Mouse (Mus musculus) left cerebral cortex, adult 8-10 months (tissue): Measurements from ENCODE around the gene Pou2f1. TPM values are rescaled to one million over a fixed set of nuclear protein-coding genes. Genes with fewer than 3 reads are reported as not detected.
"Not testable (repeated sequence)": the region's sequence is repeated elsewhere in the genome, so short reads cannot be mapped to it uniquely, and the experiment has no call there.

Experiments
- DNase-seq, 2 experiments: peaks; one replicate each; pipeline ENCODE4 v3.0.0; 2022; ENCODE audit warnings: low spot score in 2 of 2
- total RNA-seq, 4 experiments: library from RNA; stranded (reverse); gene quantifications; 2 replicates each; pipeline ENCODE4 v1.2.4; 2022

Gene Pou2f1
- total RNA-seq, 4 experiments from 2014 or later = 16.4 to 23.9 (median 19.0) TPM

DNA sequence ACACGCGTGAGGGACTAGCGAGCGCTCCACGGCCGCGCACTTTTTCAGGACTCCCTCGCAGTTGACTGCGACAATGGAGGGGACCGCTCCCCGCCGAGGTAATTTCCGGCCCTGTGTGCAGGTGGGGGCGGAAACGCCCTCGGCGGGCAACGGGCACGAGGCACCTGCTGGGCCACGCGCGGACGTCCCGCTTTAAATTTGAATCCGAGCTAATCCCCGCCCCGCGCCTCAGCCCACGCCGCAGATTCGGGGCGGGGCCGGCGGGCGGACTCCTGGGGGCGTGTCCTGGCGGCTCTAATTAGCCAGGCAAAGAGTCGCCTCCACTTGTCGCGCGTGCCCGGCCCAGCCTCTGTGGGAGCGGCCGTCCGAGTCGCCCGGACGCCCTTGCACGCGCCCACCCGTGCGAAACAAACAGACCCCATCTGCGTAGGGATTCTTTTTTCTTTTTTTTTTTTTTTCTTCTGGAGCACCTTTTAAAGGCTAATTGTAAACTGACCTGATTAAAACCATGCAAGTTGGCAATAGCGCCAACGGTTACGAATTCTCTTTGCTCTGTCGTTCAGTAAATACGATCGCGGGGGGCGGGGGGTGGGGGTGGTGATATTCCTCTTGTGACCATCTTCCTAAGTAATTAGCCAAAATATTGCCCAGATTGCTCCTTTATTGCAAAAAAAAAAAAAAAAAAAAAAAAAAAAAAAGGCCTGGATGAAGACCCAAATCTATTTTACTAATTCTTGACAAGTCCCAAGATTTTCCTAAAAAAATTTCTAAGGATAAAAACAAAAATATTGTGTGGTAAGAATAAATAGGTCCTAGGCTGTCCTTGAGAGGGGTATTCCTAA lies 924 bp upstream of the Pou2f1 start:
- peak; percentile 82 to 92 for DNase-seq

DNA sequence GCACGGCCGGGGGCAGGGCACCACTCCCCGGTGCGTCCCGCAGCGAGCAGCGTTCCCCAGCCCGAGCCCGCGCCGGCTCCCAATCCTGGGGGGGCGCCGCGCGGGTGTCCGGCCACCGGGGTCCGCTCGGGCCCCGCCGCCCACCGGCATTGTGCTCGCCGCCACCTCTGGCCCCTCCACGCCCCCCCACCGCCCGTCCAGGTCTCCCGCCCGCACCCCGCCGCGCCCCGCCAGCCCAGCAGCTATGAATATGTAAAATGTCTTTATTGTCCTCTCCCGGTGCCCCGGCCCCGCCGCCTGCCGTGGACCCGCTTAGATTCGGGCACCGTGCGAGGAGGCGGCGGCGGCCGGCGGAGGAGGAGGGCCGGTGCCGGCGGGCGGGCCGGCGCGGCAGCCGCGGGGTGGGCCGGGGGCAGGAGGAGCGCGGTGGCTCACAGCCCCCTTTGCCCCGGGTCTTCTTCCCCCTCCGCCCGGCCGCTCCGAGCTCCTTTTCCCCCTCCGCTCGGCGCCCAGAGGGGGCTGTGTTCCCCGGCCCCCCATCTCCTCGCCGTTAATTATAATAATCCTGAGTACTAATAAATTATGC lies 481 bp downstream of the Pou2f1 start:
- peak in 1 of 2 experiments; percentile 43 for DNase-seq

DNA sequence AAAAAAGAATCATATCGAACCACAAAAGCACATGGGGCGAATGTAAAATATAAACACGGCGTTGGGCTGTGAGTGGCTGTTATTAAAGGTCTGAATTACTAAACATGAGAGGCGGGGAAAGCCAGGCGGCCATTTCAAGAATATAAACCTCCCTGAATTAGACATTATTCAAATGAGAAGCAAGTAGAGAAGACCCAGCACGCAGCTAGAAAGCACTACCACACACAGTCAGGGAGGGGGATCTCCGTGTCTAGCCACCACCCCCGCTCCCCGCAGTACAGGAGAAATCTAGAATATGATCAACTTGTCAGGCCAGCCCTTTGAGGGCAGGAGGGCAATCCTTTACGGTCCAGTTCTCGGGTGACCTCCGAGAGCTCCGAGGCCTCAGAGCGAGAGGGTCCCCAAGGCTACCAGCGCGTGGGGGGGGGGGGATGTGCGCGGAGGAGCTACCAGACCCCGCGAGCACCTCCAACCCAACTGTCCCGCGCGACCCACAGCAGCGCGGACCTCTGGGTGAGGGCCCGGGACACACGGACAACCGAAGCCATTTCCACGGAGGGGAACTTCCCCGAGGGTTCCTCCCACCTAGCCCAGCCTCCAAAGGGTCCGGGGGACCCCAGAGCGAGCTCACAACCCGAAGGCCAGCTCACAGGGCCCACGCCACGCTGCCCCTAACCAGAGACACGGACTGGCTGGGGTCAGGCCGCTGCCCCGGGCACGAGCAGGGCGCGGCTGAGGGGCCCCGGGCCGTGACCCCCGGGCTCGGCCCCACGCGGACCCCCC lies 1.2 kb downstream of the Pou2f1 start:
- DNase-seq = peak; percentile 25 to 39

DNA sequence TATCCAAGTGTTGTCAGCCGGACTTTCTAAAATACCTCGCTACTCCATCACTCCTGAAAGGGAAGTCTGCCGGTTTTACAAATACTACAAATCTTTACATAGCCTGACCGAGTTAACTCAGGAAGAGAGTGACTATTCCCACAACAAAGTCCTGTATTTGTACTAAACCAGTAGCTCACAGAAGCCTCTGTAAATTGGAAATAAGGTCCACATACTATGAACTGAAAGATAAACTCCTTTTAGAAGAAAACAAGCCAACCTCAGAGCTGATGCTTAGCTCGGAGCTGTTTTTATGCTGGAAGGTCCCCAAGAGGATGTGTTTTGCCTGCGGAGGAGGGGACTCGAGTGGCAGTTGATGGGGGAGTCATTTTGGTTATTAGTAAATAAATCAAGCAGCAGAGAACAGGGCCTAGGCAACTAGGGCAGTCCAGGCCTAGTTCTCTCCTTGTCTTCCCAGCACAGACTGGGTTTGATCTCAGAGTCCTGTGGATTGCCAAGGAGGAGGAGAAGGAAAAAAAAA lies 1.8 kb downstream of the Pou2f1 start:
- peak; percentile 12 to 13 for DNase-seq

DNA sequence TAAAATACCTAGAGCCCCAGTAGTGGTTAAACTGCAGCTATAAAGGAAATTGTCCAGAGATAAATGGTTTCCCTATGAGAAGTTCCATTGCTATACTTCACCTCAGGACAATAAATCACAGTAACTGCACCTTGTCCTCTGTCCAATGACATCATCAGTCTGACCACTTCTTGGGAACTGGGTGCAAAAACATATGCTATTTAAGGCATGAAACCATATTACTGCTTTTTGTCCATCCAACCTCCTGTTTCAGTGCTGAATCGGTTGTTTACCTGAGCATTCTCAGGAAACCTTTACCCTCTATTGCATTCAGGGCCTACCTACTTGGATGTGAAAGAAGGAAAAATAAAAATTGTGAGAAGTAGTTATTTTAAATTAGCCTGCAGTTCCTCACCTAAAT lies 2.8 kb downstream of the Pou2f1 start:
- no peak for DNase-seq

DNA sequence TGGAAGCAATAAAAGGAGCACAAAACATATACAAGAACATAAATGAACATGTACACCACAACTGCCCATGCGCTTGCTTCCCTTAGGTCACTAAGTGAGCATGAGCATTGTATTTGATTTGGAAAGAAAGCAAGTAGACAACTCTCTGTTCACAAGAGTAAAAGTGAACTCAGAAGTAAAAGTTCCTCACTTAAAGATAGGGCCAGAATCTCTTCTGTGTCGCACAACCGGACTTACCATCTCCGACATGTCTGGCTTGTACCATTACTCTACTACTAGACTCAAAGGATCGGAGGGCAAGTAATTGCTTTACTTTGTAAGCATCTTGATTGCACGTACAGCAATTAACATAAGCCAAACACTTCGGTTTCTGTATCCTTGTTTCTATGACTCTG lies 6.8 kb downstream of the Pou2f1 start:
- DNase-seq = no peak

DNA sequence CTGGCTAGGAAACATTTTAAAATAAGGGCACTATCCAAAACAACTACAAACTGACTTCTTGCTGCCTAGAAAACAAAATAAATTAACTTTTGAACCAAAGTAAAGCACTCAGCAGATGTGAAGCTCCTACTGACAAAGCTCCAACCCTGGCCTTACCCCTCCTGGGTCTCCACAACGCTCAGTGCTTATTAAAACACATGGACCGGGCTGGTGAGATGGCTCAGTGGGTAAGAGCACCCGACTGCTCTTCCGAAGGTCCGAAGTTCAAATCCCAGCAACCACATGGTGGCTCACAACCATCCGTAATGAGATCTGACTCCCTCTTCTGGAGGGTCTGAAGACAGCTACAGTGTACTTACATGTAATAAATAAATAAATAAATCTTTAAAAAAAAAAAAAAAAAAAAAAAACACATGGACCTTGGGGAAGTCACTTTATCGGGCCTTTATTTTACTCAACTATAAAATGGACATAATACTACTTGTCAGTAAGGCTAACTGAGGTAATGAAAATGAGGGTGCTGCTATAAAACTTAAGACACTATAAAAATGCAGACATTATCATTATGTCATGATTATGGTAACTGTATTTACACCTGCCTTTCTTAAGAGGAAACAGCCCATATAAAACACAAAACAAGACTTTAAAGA lies 7.3 kb downstream of the Pou2f1 start:
- not testable (repeated sequence) for DNase-seq

DNA sequence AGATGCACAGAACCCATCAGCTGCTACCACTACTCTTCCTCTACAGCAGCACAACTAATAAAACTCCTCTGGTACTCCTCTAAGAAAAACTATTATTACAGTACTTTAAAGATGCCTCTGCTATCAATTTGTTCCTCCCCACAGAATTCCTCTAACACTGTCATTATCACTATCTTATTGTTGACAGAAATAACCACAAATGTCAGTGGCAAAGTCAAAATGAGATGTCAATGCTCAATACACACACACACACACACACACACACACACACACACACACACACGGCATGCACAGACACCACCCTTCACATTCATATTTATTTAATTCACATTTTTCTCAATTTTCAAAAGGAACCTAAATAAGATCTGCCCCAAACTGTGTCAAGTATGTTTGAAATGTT lies 8.2 kb downstream of the Pou2f1 start:
- no peak for DNase-seq

DNA sequence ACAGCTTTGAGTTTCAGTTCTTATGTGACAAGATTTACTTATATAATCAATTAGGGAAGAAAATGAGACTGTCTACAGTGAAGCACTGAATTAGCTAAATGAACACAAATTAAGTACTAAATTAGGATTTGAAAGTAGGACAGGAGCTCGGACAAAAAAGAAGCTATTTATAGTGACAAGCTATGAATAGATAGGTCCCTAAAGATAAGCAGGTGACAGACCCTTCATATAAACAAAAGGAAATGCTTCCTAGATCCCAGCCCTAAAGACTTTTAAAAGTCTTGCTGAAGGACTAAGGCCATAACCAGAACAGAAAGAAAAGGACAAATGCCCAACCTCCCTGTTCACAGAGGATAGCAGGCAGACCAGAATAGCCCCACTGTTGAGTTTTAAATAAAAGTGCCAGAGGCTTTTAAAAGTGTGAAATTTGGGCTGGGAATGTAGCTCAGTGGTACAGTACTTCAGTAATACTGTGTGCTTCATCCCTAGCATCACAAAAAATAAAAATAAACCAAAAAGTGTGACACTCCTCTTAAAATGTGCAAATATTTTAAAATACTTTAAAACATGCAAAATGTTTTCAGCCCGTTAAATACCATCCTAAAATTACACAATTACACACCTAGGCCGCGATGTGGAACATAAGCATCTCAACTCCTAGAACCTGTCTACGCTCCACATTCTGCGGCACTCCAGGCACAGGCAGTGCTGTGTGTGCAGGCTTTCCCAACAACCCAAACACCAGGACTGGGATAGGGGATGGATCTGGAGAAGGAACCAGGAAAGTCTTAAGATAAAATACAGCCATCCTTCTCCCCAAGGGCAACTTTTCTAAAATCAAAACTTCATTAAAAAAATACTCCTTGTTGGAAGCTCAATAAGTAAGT lies 9.0 kb downstream of the Pou2f1 start:
- DNase-seq = no peak

DNA sequence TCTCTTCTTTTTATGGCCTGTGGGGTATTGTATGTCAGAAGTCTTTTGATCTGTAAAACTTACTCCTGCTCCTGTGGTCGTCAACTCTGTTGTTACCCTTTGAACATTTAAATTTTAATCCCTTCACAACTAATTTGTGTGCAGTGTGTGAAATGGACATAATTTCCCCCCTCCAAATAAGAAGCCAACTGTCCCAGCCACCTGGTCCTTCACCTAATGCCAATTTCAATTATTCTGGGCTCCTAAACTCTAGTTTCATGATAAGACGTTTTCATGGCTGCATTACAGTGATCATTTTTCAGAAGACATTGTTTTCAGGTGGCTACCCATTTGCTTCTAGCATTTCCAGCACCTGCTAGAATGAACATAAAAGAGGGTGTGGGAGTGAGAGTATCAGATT lies 13.9 kb downstream of the Pou2f1 start:
- no peak for DNase-seq

DNA sequence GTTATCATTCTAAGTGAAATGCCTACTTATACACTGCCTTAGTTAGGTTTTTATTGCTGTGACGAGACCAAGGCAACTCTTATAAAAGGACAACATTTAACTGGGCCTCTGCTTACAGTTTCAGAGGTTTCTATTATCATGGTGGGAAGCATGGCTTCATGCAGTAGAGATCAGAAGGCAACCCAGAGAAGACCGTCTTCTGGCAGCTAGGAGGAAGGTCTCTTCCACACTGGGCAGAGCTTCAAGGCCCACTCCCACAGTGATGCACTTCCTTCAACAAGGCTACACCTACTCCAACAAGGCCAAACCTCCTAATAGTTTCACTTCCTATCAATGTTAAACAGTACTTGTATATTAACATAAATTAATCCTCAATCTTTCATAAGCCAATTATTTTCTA lies 14.4 kb downstream of the Pou2f1 start:
- DNase-seq = no peak

DNA sequence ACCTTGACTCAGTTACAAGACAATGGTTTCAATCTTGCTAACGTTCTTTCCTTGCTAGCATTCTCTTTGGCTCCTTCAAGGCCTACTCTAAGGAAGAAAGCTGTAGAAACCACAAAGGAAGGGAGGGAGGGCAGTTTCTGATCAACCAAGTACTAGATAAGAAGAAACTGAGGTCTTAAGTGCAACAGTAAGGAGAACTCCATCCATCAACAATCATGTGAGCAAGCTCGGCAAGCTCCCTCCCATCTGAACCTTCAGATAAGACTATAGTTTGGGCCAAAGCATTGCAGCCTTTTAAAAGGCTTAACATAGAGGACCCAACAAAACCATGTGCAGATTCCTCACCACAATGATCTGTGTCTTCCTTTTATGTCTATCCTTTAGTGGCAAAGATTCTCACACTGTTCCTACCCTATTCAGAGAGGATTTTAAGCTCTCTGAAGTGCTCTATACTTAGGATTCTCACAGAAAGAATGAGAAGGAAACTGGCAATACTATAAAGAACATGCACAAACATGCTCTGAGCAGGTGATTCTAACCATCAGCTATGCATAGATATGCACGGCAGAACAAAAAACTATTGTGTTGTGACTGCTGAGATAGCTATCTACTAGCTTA lies 16.6 kb downstream of the Pou2f1 start:
- DNase-seq = no peak

DNA sequence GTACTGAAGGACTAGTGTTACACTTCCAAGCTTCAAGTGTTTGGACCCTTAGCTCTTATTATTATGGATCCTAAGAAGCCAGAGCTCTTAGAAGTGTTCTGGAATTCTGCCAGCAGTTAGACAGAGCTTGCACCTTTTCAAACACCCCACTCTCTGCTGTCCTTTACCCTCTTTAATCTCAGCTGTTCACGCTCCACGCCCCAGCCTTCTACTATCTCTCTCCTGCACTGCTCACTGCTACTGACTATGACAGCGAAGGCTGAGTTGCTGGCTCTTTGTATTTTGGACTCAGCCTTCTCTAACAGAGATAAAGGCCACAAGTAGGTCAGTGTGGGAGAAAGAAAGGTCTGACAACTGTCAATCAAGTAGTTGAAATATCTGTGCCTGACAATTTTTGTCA lies 17.3 kb downstream of the Pou2f1 start:
- DNase-seq = no peak

DNA sequence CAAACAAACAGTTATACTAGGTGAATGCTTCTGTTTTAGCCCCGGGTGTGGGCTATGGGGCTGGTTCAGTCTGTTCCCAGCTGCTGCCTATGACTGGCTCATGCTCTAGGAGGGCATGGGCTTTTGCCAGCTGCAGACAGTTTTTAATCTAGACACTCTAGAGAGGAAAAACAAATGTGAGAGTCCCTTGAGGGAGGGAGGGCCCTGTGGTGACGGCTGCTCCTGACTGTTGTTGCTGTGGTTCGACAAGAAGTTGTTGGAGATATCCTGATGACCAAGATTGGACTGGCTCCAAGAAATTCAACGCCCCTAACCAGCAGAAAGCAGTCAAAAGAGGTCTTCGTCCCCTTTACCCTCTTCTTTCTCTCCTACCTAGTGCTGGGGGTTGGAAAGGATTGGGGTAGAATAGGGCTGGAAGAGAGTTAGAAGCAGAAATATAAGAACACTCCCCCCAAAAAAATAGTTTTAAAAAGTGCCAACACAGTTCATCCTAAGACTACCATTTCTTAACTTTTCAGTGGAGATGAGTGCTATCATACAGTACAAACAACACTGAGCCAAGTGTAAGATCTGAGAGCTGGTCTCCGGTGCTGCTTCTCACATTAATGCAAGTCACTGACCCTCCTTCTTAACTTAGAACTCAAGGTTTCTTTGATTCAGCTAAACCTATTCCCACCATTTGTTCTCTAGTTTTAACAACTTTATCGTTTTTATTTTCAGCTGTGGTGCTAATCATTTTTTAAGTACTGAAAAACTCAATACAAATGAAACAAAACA lies 25.6 kb downstream of the Pou2f1 start:
- DNase-seq = no peak

DNA sequence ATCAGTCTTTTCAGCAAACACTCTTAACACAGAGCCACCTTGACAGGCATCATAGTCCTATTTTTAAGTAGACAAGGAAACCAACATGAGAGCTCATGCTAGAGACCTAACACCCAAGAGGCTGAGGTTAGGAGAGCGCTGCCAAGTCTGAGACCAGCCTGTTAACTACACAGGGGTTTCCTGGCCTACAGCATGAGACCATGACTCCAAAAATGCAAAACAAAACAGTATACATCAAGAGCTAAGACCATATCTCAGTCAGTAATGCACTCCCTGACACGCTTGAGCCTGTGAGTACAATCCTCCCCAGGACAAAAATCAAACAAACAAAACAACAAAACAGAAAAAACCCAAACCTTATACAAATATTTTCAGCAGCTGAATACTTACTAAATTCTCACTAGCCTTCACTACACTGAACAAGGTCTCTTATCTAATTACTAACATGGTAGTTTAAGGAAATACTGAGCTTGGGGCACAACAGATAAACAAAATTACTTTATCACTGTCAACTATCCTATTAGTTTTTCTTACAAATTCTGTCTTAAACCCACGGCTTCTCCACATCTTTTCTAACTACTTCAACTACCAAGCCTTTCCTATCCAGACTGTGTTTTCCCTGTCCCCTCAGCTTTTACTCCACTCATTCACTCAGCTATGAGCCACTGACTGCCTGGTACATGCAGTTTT lies 33.3 kb downstream of the Pou2f1 start:
- DNase-seq = no peak

DNA sequence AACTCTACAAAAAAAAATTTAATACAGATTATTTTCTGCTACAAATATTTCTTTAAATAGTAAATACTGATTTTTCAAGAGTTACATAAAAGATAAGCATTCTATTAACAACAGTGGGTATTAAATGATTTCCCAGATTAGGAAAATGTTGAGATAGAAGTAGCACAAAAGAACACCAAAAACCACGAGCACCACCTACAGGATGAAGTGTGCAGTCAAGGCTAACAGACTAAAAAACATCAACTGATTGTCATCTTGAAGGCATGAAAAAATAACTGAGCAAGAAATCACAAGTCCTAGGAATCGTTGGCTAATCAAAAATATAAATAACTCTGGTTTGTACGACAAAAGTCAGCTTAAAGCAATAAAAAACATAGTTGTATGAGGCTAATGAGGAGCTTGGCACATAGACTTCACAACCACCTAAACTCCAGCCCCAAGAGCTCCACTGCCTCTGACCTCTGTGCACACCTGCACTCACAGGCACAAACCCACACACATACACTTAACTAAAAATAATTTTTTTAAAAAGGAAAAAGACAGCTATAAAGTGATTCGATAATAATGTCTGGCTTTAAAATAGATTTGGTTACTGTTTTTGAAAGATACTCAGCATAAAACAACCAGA lies 35.3 kb downstream of the Pou2f1 start:
- DNase-seq = peak in 1 of 2 experiments; percentile 23

DNA sequence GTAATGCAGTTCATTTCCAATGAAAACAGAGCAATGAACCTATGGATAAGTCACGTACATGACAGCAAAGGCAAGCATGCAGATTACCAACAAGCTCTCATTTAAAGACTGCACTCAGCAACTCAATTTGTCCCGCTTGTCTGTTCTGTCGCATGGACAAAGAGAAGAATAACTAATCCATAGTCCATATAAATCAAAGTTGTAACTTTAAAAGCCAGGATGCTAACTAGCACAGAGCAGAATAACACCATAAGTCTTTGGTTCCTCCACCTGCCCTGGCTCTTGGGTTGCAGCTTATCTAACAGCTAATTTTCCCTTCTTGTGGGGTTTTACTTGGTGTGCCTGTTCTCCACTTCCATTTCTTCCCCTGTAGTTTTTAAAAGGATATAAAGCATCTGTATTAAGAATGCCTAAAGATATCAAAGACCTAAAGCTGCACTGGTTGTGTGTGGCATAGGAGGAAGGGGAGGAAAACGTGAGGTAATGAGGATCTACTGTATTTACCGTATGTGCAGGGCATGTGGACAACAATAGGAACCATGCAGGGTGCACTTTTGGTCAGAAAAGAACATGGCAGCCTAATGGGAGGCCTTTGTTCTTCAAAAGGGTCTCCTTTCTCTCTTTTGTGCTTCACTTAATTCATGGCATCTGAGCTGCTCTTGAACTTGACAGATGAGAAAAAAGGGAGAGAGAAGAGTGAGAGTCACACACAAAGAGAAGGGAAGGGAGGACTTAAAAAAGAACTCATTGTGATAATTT lies 36.1 kb downstream of the Pou2f1 start:
- DNase-seq = no peak
